Mouse (Mus musculus): Measurements from ENCODE around the gene Ngrn. TPM values are rescaled to one million over a fixed set of nuclear protein-coding genes. Genes with fewer than 3 reads are reported as not detected.

The Ngrn gene
- polyA plus RNA-seq, 1 experiment from 2014 or later, result 47.4 TPM

DNA sequence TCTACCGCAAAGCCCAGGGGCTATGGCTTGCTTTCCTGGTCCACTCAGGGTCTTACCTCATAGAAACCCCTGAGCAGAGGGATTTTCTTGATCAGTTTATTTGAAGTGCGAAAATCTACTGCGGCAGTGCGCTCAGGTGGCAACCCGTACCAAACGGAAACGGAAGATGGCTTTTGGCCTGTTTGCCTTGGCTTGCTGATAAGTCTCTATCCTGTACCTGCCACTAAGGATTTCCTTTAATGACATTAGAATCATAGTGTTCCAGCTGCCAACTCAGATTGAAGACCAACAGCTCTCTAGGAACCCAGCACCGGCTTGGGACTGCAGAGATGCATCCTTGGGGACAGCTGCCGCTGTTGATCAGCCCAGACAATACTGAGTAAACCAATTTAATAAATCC is 27.2 kb upstream of the Ngrn start:
- H3K36me3 ChIP-seq, result peaks cover 16% of the 10 kb centered on the region
- WGBS, result 82% methylated on average over 9 of the region's 9 CpGs
- no peaks in the 10 kb centered on the region for H3K9me3 ChIP-seq
- peaks cover 10% of the 10 kb centered on the region; the same call in 1 of the 2 replicates for H3K27me3 ChIP-seq (ENCODE audit: insufficient read depth, poor library complexity, severe bottlenecking)
- H3K4me3 ChIP-seq, result peak overlapping the region; percentile 80
- no peak overlapping the region for H3K27ac ChIP-seq
- no peak for DNase-seq (ENCODE audit: low spot score)
- H3K4me1 ChIP-seq (replicated peaks), result peaks cover 47% of the 10 kb centered on the region

DNA sequence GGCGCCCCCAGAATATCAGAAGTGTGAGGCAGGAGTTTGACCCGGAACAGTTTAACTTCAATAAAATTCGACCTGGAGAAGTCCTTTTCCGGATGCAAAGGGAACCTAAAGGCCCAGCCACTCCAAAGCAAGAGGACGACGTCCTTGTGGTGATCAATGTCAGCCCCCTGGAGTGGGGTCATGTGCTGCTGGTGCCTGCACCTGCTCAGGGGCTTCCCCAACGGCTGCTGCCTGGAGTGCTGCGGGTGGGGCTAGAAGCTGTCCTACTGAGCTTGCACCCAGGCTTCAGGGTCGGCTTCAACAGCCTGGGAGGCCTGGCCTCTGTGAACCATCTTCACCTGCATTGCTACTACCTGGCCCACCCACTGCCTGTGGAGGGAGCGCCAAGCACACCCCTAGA is 22.5 kb upstream of the Ngrn start:
- no peak overlapping the region for H3K4me3 ChIP-seq
- WGBS, result 91% methylated on average over 10 of the region's 10 CpGs
- no peak overlapping the region for H3K27ac ChIP-seq
- peaks cover 47% of the 10 kb centered on the region for H3K36me3 ChIP-seq
- H3K4me1 ChIP-seq (replicated peaks), result peaks cover 11% of the 10 kb centered on the region
- no peaks in the 10 kb centered on the region for H3K27me3 ChIP-seq (ENCODE audit: insufficient read depth, poor library complexity, severe bottlenecking)
- DNase-seq (ENCODE audit: low spot score), result no peak
- H3K9me3 ChIP-seq, result no peaks in the 10 kb centered on the region

GRCm38 (mm10) chr7:80241661-80242060 is 19.4 kb upstream of the Ngrn start:
- WGBS, result 93% methylated on average over 4 of the region's 4 CpGs

DNA sequence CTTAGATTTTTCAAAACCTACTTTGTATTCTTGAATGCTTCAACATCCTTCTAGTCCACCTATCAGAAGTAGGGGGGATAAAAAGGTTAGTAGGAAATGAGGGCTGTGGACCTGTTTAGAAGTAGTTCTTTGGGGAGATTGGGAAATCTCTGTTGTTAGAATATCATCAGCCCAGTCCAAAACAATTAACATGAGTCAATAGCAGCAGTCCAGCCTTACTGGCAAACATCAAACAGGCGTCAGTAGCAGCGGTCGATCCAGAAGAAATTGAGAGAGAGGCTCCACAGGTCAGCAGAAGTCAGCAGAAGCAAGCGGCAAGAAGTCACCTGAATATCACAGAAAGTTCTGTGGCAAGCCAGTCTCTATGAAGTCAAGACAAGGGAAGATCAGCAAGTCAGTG is 16.2 kb upstream of the Ngrn start:
- H3K27me3 ChIP-seq (ENCODE audit: insufficient read depth, poor library complexity, severe bottlenecking), result no peaks in the 10 kb centered on the region
- no peaks in the 10 kb centered on the region for H3K9me3 ChIP-seq
- WGBS, result 93% methylated on average over 4 of the region's 4 CpGs
- H3K36me3 ChIP-seq, result peaks cover 20% of the 10 kb centered on the region
- no peak overlapping the region for H3K4me3 ChIP-seq
- no peak overlapping the region for H3K27ac ChIP-seq
- no peak for DNase-seq (ENCODE audit: low spot score)
- H3K4me1 ChIP-seq (replicated peaks), result no peaks in the 10 kb centered on the region; the same call in 1 of the 2 replicates

More at GRCm38 (mm10) chr7:80241661-80242060, 19.4 kb upstream of the Ngrn start:
- no peak overlapping the region for H3K27ac ChIP-seq
- H3K27me3 ChIP-seq (ENCODE audit: insufficient read depth, poor library complexity, severe bottlenecking), result no peaks in the 10 kb centered on the region
- peaks cover 47% of the 10 kb centered on the region for H3K36me3 ChIP-seq
- no peaks in the 10 kb centered on the region; the same call in 1 of the 2 replicates for H3K4me1 ChIP-seq (replicated peaks)
- DNase-seq (ENCODE audit: low spot score), result no peak
- H3K9me3 ChIP-seq, result no peaks in the 10 kb centered on the region
- no peak overlapping the region for H3K4me3 ChIP-seq

DNA sequence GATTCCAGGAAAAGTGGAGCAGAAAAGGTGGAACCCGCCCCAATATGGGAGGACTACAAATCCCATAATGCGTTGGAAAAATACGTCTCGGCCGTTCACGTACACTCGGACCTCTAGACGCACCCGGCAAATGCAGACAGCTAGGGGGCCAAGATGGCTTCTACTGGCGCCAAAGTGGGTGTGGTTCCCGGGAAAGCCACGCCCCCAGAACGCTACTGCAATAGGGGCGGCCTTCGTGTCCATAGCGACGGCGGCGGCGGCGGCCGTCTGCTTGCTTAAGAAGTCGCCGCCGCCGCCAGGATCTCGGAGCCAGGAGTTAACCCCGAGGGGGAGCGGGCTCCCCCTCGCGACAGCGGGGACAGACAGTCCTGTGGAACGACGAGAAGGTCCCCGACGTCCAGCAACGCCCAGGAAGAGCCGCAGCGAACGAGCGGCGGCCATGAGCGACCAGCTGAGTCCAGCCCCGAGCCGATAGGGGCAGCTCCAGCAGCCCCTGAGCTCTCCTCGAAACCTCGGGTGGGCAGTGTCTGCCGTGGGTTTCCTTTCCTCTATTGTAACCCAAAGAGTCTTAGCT is 14.8 kb upstream of the Ngrn start, which contains the start of gene Ttll13:
Gene Ttll13 (plus strand): TSS at position 229 of the 574 bp plus-strand sequence.
- under 1% methylated on average over 48 of the region's 48 CpGs for WGBS
- DNase-seq (ENCODE audit: low spot score), result peak; percentile 98
- Histone ChIP-seq H3K4me1 (replicated peaks) (no peaks in the 10 kb centered on the region; the same call in 1 of the 2 replicates), H3K27me3 (ENCODE audit: insufficient read depth, poor library complexity, severe bottlenecking) (no peaks in the 10 kb centered on the region), H3K4me3 (peak within 1 kb of the TSS; percentile 61), H3K36me3 (peaks cover 6% of the 10 kb centered on the region), H3K9me3 (no peaks in the 10 kb centered on the region), H3K27ac (peak within 1 kb of the TSS; percentile 89)

DNA sequence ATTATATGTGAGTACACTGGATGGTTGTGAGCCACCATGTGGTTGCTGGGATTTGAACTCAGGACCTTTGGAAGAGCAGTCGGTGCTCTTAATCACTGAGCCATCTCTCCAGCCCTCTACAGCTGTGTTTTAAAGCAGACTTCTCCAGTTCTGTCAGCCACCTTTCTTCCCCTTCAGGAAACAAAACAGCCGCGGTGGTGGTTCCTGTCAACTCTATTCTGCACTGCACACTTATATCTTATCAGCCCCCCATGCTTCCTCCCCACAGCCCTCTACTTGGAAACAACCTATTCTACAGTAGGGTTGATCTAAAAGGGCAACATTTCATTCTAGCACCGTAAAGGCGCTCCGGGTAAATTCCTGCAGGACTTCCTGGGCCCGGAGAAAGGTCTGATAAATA is 14.2 kb upstream of the Ngrn start:
- H3K4me1 ChIP-seq (replicated peaks), result no peaks in the 10 kb centered on the region; the same call in 1 of the 2 replicates
- H3K27ac ChIP-seq, result peak overlapping the region; percentile 89
- H3K27me3 ChIP-seq (ENCODE audit: insufficient read depth, poor library complexity, severe bottlenecking), result no peaks in the 10 kb centered on the region
- no peak for DNase-seq (ENCODE audit: low spot score)
- 66% methylated on average over 7 of the region's 7 CpGs for WGBS
- no peaks in the 10 kb centered on the region for H3K36me3 ChIP-seq
- H3K4me3 ChIP-seq, result peak overlapping the region; percentile 61
- no peaks in the 10 kb centered on the region for H3K9me3 ChIP-seq

DNA sequence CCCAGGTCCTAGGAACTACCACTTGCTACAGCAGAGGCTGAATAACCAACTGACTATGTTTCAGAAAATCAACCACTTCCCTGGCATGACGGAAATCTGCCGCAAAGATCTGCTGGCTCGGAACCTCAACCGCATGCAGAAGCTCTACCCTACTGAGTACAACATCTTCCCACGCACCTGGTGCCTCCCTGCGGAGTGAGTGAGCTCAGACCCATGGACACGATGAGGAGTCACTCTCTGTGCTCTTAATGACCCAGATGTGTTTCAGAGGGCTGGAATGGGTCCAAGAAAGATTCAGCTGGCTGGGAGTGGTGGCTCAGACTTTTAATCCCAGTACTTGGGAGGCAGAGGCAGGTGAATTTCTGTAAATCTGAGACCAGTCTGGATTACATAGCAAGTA is 8.6 kb upstream of the Ngrn start:
- no peaks in the 10 kb centered on the region for H3K9me3 ChIP-seq
- H3K4me3 ChIP-seq, result no peak overlapping the region
- 81% methylated on average over 7 of the region's 7 CpGs for WGBS
- DNase-seq (ENCODE audit: low spot score), result no peak
- H3K27me3 ChIP-seq (ENCODE audit: insufficient read depth, poor library complexity, severe bottlenecking), result peaks cover 16% of the 10 kb centered on the region
- no peak overlapping the region for H3K27ac ChIP-seq
- H3K4me1 ChIP-seq (replicated peaks), result no peaks in the 10 kb centered on the region
- no peaks in the 10 kb centered on the region for H3K36me3 ChIP-seq

DNA sequence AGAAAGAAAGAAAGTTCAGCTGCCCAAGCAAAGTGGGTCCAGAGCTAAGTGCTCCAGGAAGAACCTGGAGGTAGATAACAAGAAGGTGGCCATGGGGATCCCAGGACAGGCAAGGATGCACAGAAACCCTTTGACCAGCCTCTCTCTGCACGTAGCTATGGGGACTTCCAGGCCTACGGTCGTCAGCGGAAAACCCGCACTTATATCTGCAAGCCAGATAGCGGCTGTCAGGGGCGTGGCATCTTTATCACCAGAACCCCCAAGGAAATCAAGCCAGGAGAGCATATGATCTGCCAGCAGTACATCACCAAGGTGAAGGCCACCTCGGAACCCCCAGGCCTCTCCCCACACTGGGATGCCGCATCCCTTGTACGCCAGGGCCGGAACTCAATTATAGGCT is 8.1 kb upstream of the Ngrn start:
- Histone ChIP-seq H3K4me1 (replicated peaks) (no peaks in the 10 kb centered on the region), H3K27me3 (ENCODE audit: insufficient read depth, poor library complexity, severe bottlenecking) (peaks cover 20% of the 10 kb centered on the region), H3K9me3 (no peaks in the 10 kb centered on the region), H3K27ac (no peak overlapping the region), H3K4me3 (no peak overlapping the region), H3K36me3 (no peaks in the 10 kb centered on the region)
- WGBS, result 88% methylated on average over 11 of the region's 11 CpGs
- DNase-seq (ENCODE audit: low spot score), result no peak

DNA sequence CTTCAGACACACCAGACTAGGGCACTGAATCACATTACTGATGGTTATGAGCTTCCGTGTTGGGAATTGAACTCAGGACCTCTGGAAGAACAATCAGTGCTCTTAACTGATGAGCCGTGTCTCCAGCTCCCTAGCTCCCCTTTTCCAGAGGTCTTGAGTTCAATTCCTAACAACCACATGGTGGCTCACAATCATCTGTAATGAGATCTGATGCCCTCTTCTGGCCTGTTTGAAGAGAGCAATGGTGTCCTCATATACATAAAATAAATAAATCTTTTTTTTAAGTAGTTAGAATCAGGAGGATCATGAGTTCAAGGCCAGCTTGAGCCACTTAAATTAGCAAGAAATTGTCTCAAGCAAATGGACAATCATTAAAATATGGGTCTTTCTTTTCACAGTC is 5.0 kb upstream of the Ngrn start:
- H3K27me3 ChIP-seq (ENCODE audit: insufficient read depth, poor library complexity, severe bottlenecking), result peaks cover 42% of the 10 kb centered on the region
- H3K27ac ChIP-seq, result no peak overlapping the region
- peaks cover 7% of the 10 kb centered on the region for H3K4me1 ChIP-seq (replicated peaks)
- H3K9me3 ChIP-seq, result no peaks in the 10 kb centered on the region
- H3K4me3 ChIP-seq, result no peak overlapping the region
- WGBS, result 68% methylated on average over 2 of the region's 2 CpGs
- no peaks in the 10 kb centered on the region for H3K36me3 ChIP-seq
- no peak for DNase-seq (ENCODE audit: low spot score)

- Histone ChIP-seq H3K9me3 (no peaks in the 10 kb centered on the region), H3K27me3 (ENCODE audit: insufficient read depth, poor library complexity, severe bottlenecking) (peaks cover 42% of the 10 kb centered on the region), H3K4me3 (no peak overlapping the region), H3K36me3 (no peaks in the 10 kb centered on the region), H3K27ac (no peak overlapping the region), H3K4me1 (replicated peaks) (peaks cover 17% of the 10 kb centered on the region)
- DNase-seq (ENCODE audit: low spot score), result no peak
- 64% methylated on average over 2 of the region's 2 CpGs for WGBS
Observed at GRCm38 (mm10) chr7:80257706-80258105, 3.3 kb upstream of the Ngrn start.

DNA sequence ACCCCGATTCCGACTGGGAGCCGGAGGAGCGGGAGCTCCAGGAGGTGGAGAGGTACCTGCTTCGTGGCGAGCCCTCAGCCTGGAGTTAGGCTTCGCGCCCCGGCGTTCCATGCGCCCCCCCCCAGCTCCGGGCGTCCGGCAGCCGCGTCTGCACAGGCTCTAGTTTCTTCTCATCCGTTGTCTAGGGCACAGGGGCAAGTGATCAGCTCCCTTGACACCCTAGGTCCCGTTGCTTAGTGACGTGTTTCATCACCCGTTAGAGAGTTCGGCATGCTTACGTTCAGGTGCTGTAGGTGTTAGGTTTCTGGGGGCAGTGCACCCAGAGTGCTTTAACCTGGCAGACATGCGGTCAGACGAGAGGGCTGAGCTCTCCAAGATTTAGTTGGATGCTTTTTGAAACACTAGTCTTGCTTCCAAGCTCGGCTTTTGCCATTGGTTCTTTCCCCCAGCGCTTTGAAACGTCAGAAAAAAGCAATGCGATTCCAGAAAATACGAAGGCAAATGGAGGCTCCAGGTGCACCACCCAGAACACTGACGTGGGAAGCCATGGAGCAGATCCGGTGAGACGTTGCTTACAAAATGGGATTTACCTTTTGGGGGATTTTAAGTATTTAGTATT is 466 bp downstream of the Ngrn start:
- peaks cover 17% of the 10 kb centered on the region for H3K4me1 ChIP-seq (replicated peaks)
- H3K4me3 ChIP-seq, result peak overlapping the region; percentile 80
- H3K27me3 ChIP-seq (ENCODE audit: insufficient read depth, poor library complexity, severe bottlenecking), result peaks cover 33% of the 10 kb centered on the region
- peak overlapping the region; percentile 90 for H3K27ac ChIP-seq
- under 1% methylated on average over 32 of the region's 32 CpGs for WGBS
- H3K9me3 ChIP-seq, result no peaks in the 10 kb centered on the region
- H3K36me3 ChIP-seq, result peaks cover 35% of the 10 kb centered on the region
- no peak for DNase-seq (ENCODE audit: low spot score)

DNA sequence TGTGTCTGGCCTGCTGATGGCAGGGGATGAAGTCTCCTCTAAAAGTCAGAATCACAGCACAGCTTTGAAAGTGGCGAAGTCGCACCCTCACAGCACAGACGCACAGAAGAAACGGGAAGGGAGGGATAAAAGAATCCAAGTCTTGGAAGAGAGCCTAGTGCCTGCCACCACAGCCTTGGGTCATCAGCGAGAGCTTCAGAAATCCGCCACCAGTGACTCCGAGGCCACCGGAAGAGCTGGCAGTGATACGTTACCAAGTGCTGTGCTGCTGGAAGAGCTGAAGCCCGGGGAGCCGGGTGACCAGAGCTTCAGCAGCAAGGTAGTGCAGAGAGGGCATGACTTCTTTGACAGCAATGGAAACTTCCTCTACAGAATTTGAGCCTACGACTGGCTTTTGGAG is 3.6 kb downstream of the Ngrn start:
- WGBS, result 96% methylated on average over 12 of the region's 12 CpGs
- no peak for DNase-seq (ENCODE audit: low spot score)
- H3K27me3 ChIP-seq (ENCODE audit: insufficient read depth, poor library complexity, severe bottlenecking), result peaks cover 5% of the 10 kb centered on the region
- peaks cover 27% of the 10 kb centered on the region for H3K4me1 ChIP-seq (replicated peaks)
- no peak overlapping the region for H3K4me3 ChIP-seq
- peaks cover 42% of the 10 kb centered on the region for H3K36me3 ChIP-seq
- no peaks in the 10 kb centered on the region for H3K9me3 ChIP-seq
- no peak overlapping the region for H3K27ac ChIP-seq

DNA sequence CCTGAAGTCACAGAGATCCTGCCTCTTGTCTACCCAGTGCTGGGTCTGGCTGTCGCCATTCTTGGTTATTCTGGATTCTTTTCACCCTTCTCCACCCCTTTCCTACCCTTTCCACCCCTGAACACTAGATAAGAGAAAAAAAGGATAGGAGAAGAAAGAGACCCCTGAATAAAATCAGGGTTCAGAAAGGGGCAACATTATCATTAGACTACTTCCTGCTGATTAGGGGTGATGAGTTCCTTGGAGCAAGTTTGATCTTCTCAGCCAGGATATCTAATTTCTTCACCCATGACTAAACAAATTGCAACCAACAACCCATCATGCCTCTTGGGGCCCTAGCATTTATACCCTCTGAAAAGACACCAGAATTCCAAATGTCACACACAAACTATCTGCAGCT is 6.7 kb downstream of the Ngrn start:
- Histone ChIP-seq H3K4me1 (replicated peaks) (peaks cover 21% of the 10 kb centered on the region), H3K4me3 (no peak overlapping the region), H3K36me3 (peaks cover 53% of the 10 kb centered on the region), H3K27ac (no peak overlapping the region), H3K9me3 (no peaks in the 10 kb centered on the region), H3K27me3 (ENCODE audit: insufficient read depth, poor library complexity, severe bottlenecking) (no peaks in the 10 kb centered on the region)
- no peak for DNase-seq (ENCODE audit: low spot score)
- 76% methylated on average over 1 of the region's 1 CpGs for WGBS

Measured in hindbrain, embryonic 10.5 days (tissue).